Mouse (Mus musculus): ENCODE measurements around the gene Ssh1. TPM values are rescaled to one million over a fixed set of nuclear protein-coding genes. Genes with fewer than 3 reads are reported as not detected.

The Ssh1 gene
- polyA plus RNA-seq, 1 experiment from 2014 or later, result 14.7 TPM

DNA sequence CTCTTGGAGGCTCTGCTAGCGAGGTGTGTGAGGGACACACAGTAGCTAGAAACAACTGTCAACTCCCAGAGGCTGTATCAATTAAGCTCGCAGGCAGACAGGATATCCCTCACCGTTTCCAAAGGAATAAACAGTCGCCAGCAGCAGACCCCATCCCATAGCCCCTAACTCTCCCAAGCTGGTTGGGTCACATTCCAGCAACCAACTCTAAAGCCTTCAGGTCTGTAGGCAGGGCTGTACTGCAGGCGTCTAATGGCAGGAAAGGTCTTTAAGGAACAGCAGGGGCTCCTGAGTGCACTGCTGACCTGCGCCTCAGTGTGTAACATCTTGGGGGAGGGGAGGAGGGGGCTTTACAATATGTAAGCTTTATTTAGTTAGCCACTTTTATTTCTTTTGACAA, 34.7 kb downstream of the Ssh1 start:
- Histone ChIP-seq H3K36me3 (peaks cover 46% of the 10 kb centered on the region), H3K27me3 (no peaks in the 10 kb centered on the region), H3K4me3 (replicated peaks) (no peak overlapping the region), H3K27ac (0 out of 2 replicates have a peak overlapping the region, but pooled peaks have one; percentile 45), H3K4me1 (peaks cover 39% of the 10 kb centered on the region), H3K9me3 (replicated peaks) (no peaks in the 10 kb centered on the region), H3K4me2 (no peak overlapping the region), H3K9ac (no peak overlapping the region)
- 16% methylated on average over 6 of the region's 6 CpGs for WGBS
- ATAC-seq (replicated peaks; ENCODE audit: low FRiP score), result no peak

DNA sequence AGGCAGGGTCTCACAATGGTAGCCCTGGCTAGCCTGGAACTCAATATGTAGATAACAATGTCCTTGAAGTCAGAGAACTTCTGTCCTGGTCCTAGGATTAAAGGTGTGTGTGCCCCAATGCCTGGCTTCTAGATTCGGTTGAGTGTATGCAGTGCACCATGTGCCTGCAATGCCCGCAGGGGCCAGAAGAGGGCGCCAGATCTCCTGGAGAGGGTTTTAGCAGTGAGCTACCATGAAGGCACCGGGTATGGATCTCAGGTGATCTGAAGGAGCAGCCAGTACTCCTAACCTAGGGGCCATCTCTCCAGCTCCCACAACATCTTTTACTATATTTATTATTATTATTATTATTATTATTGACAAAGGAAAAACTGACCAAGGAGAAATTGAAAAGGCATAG, 37.2 kb downstream of the Ssh1 start:
- Histone ChIP-seq H3K27me3 (no peaks in the 10 kb centered on the region), H3K4me3 (replicated peaks) (no peak overlapping the region), H3K9me3 (replicated peaks) (no peaks in the 10 kb centered on the region), H3K4me1 (peaks cover 18% of the 10 kb centered on the region), H3K4me2 (no peak overlapping the region), H3K36me3 (peaks cover 63% of the 10 kb centered on the region), H3K9ac (no peak overlapping the region), H3K27ac (no peak overlapping the region)
- 5% methylated on average over 4 of the region's 4 CpGs for WGBS
- ATAC-seq (replicated peaks; ENCODE audit: low FRiP score), result no peak; the same call in 1 of the 2 replicates

DNA sequence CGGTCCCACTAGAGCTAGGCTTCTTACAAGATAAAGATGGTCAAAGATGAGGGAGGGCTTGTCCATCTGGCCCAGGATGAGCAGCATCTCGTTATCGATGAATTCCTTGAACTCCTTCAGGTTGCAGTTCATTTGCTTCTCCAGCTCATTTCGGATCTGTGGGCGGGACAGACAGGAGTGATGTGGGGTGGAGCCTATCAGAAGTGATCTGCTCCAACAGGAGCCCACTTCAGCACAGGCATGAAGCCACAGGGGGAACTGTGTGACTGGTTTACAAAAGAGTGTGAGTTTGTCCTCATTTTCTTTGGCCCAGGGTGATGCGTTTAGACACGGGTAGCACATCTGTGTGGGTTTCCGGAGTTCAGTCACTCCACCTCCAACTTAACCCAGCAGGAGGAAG, 38.0 kb downstream of the Ssh1 start:
- Histone ChIP-seq H3K9ac (no peak overlapping the region), H3K27me3 (no peaks in the 10 kb centered on the region), H3K36me3 (peaks cover 63% of the 10 kb centered on the region), H3K4me2 (no peak overlapping the region), H3K4me1 (peaks cover 17% of the 10 kb centered on the region), H3K9me3 (replicated peaks) (no peaks in the 10 kb centered on the region), H3K4me3 (replicated peaks) (no peak overlapping the region), H3K27ac (no peak overlapping the region)
- ATAC-seq (replicated peaks; ENCODE audit: low FRiP score), result no peak
- WGBS, result 89% methylated on average over 8 of the region's 8 CpGs

DNA sequence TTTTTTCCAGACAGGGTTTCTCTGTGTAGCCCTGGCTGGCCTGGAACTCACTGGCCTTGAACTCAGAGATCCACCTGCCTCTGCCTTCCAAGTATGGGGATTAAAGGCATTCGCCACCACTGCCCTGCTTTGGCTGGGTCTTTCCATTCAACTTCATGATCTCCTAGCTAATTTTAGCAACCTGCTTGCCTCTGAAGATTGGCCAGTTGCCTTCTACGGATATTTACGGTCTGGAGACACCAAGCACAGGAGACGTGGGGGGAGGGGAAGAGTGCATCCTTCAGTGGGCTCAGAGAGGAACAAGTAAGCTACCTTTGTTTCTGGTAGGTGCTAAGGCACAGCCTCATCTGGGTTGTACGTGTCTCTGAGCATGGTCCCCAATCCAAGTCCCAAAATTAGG, 38.4 kb downstream of the Ssh1 start:
- no peaks in the 10 kb centered on the region for H3K27me3 ChIP-seq
- H3K4me1 ChIP-seq, result peaks cover 17% of the 10 kb centered on the region
- no peak overlapping the region for H3K4me3 ChIP-seq (replicated peaks)
- no peak overlapping the region for H3K4me2 ChIP-seq
- 84% methylated on average over 5 of the region's 5 CpGs for WGBS
- H3K9ac ChIP-seq, result no peak overlapping the region
- peaks cover 65% of the 10 kb centered on the region for H3K36me3 ChIP-seq
- no peaks in the 10 kb centered on the region for H3K9me3 ChIP-seq (replicated peaks)
- no peak overlapping the region for H3K27ac ChIP-seq
- ATAC-seq (replicated peaks; ENCODE audit: low FRiP score), result no peak

DNA sequence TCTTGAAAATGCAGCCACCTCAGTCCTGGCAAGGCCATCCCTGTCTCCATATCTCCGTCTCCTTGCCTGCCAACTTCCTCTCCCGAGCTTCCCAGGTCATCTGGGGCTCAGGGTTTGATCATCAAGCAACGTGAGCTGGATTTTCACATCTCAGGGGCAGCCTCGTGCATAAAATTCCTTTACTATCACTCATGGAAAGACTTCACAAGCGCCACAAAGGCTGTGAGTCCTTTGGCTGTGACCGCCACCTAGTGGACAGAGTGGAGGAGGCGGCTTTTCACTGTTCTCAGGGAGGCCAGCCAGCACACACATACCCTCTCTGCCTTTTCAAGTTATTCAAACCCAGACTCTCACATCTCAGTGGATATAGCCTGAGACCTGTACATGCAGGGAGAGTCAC, 39.3 kb downstream of the Ssh1 start:
- peaks cover 73% of the 10 kb centered on the region for H3K36me3 ChIP-seq
- H3K9me3 ChIP-seq (replicated peaks), result no peaks in the 10 kb centered on the region
- H3K9ac ChIP-seq, result no peak overlapping the region
- 15% methylated on average over 7 of the region's 7 CpGs for WGBS
- no peak for ATAC-seq (replicated peaks; ENCODE audit: low FRiP score)
- H3K27ac ChIP-seq, result no peak overlapping the region
- peaks cover 12% of the 10 kb centered on the region for H3K4me1 ChIP-seq
- no peak overlapping the region for H3K4me2 ChIP-seq
- H3K27me3 ChIP-seq, result no peaks in the 10 kb centered on the region
- H3K4me3 ChIP-seq (replicated peaks), result no peak overlapping the region

DNA sequence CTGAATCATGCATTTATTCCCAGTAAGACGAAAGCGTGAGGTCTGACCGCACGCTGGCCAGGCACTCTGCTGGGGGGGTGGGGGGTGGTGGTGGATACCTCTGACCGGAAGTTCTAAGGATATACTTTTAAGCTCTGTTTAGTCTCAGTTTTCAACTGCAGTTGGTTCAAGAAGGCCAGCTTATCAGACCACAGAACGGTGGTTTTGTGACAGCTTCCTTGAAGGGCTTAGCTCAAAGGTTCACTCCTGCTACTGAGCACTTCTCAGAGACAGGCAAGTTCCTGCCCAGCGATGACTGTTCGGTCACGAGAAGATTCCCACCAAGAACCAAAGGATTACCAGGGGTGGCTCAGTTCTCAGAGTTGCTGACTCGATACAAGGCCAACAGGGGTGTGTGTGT, 41.2 kb downstream of the Ssh1 start:
- H3K36me3 ChIP-seq, result peaks cover 85% of the 10 kb centered on the region
- WGBS, result 88% methylated on average over 10 of the region's 10 CpGs

DNA sequence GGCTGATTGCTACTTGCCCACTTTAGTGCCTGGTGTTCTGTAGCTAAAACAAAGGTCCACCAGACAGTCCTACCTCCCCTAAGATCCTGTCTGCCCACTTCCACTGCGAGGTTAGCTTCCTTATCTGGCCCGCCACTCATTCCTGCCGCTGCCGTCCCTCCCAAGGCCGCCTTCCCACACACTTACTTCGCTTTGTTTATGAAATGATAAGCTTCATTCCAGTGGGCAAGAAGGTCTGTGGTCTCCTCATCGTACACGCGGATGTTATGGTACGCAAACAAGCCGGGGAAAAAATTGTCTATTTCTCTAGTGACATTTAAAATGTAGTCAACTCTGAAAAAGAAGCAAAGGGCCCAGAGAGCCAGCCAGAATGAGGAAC, 42.0 kb downstream of the Ssh1 start:
- H3K9me3 ChIP-seq (replicated peaks), result no peaks in the 10 kb centered on the region; the same call in 1 of the 2 replicates
- 81% methylated on average over 11 of the region's 11 CpGs for WGBS
- no peak overlapping the region for H3K4me2 ChIP-seq
- H3K9ac ChIP-seq, result no peak overlapping the region
- H3K27me3 ChIP-seq, result no peaks in the 10 kb centered on the region
- ATAC-seq (replicated peaks; ENCODE audit: low FRiP score), result no peak
- no peak overlapping the region for H3K27ac ChIP-seq
- H3K4me1 ChIP-seq, result 0 out of 2 replicates have a peak, but pooled peaks cover 2% of the 10 kb centered on the region
- H3K36me3 ChIP-seq, result peaks cover 86% of the 10 kb centered on the region
- H3K4me3 ChIP-seq (replicated peaks), result no peak overlapping the region

More for the DNA sequence above, 41.2 kb downstream of the Ssh1 start:
- 0 out of 2 replicates have a peak, but pooled peaks cover 2% of the 10 kb centered on the region for H3K4me1 ChIP-seq
- ATAC-seq (replicated peaks; ENCODE audit: low FRiP score), result no peak
- no peaks in the 10 kb centered on the region for H3K27me3 ChIP-seq
- H3K4me2 ChIP-seq, result no peak overlapping the region
- no peaks in the 10 kb centered on the region; the same call in 1 of the 2 replicates for H3K9me3 ChIP-seq (replicated peaks)
- H3K4me3 ChIP-seq (replicated peaks), result no peak overlapping the region
- no peak overlapping the region for H3K9ac ChIP-seq
- H3K27ac ChIP-seq, result no peak overlapping the region

DNA sequence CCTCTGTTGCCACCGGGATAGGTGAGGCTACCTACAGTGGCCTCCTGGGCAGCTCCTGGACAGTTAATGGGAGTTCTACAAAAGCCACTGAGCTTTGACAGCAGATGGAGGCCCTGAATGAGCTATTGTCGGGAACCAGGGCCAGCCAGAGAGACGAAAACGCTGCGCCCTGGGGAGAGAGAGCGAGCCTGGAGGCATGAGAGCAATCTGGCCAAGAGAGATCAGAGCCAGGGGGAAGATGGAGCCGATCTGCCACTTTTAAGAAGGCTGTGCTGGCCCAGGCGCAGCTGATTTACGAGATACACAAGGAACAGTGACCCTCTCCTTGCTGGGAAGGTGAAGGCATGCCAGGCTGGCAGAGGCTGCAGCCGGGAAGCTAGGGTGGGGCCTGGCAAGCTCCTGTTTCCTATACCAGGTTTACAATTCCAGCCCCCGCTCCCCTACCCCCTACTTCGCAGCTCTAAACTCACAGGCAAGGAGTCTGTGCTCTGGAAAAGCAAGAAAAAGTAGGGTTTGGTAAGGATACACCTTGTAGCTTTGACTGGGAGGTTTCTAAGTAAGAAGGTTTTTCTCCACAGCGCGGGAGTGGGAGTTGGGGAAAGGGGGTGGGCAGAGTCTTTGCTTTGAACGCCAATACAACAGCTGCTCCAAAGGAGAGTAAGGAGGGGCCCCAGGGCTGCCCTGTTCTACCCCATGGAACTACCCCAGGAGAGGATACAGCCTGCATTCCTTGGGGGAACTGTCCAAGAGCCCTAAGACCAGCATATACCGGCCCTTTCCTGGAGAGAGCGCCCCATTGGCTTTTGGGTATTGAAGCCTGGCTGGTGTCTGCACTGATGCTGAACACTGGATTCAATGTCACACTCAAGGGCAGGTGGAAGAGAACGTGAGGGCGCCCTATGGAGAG, 42.7 kb downstream of the Ssh1 start:
- Histone ChIP-seq H3K27me3 (no peaks in the 10 kb centered on the region), H3K27ac (no peak overlapping the region), H3K36me3 (peaks cover 90% of the 10 kb centered on the region), H3K4me3 (replicated peaks) (no peak overlapping the region), H3K4me2 (no peak overlapping the region), H3K9ac (no peak overlapping the region), H3K9me3 (replicated peaks) (no peaks in the 10 kb centered on the region; the same call in 1 of the 2 replicates), H3K4me1 (0 out of 2 replicates have a peak, but pooled peaks cover 2% of the 10 kb centered on the region)
- 76% methylated on average over 19 of the region's 19 CpGs for WGBS
- no peak for ATAC-seq (replicated peaks; ENCODE audit: low FRiP score)

DNA sequence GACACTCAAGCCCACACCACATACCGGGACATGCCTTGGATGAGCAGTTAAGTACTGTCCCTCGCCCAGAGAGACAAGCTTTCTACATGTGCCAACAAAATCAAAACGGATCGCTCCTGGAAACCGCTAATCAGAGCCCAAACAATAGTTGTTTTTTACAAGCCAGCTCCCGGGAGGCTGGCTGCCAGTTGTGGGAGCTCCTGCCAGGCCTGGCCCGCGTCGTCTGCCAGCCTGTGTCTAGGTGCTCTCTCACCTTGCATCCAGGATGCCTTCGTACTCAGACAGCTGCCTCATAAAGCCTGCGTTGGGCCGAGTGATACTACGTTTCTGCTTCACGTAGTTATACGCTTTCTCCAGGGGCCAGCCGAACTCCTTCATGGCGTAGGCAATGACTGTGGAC, 43.6 kb downstream of the Ssh1 start:
- Histone ChIP-seq H3K4me3 (replicated peaks) (no peak overlapping the region), H3K4me1 (0 out of 2 replicates have a peak, but pooled peaks cover 2% of the 10 kb centered on the region), H3K4me2 (no peak overlapping the region), H3K27me3 (no peaks in the 10 kb centered on the region), H3K9me3 (replicated peaks) (no peaks in the 10 kb centered on the region; the same call in 1 of the 2 replicates), H3K27ac (no peak overlapping the region), H3K36me3 (peaks cover 90% of the 10 kb centered on the region), H3K9ac (no peak overlapping the region)
- 92% methylated on average over 17 of the region's 17 CpGs for WGBS
- ATAC-seq (replicated peaks; ENCODE audit: low FRiP score), result no peak

DNA sequence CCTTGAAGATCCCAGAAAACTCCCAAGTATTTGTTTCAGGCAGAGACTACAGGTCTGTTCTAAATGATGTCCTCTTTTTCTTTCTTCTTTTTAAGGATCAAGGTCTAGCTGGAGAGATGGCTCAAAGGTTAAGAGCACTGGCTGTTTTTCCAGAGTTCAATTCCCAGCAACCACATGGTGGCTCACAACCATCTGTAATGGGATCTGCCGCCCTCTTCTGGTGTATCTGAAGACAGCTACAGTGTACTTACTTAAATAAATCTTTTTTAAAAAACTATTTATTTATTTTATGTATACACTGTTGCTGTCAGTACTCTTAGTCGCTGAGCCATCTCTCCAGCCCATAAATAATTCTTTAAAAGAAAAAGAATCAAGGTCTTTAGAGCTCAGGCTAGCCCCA, 46.4 kb downstream of the Ssh1 start:
- no peak overlapping the region for H3K4me2 ChIP-seq
- 74% methylated on average over 2 of the region's 2 CpGs for WGBS
- H3K9me3 ChIP-seq (replicated peaks), result no peaks in the 10 kb centered on the region; the same call in 1 of the 2 replicates
- ATAC-seq (replicated peaks; ENCODE audit: low FRiP score), result no peak
- no peak overlapping the region for H3K27ac ChIP-seq
- H3K27me3 ChIP-seq, result no peaks in the 10 kb centered on the region
- H3K36me3 ChIP-seq, result peaks cover 96% of the 10 kb centered on the region
- H3K4me3 ChIP-seq (replicated peaks), result no peak overlapping the region
- no peak overlapping the region for H3K9ac ChIP-seq
- no peaks in the 10 kb centered on the region for H3K4me1 ChIP-seq

DNA sequence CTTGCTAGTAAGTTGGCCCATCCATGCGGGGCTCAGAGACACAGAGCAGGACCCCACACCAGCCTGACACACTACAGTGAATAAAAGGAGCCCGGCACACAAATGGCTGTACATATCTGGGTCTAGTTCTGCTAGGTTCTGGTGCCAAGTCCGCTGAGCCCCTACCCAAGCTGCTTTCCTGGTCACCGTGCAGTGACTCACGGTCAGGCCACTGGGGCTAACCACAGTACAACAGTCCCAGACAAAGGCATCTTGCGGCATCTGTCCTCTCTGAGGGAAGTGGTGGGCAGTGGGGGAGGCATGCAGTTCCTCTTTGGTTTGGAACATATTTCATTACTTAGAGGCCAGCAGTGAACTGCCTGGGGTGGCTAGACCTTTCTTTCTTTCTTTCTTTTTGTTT, 48.6 kb downstream of the Ssh1 start:
- 93% methylated on average over 6 of the region's 6 CpGs for WGBS
- Histone ChIP-seq H3K9ac (no peak overlapping the region), H3K4me2 (no peak overlapping the region), H3K9me3 (replicated peaks) (no peaks in the 10 kb centered on the region; the same call in 1 of the 2 replicates), H3K4me3 (replicated peaks) (no peak overlapping the region), H3K4me1 (no peaks in the 10 kb centered on the region), H3K36me3 (peaks cover 97% of the 10 kb centered on the region), H3K27me3 (no peaks in the 10 kb centered on the region), H3K27ac (no peak overlapping the region)
- no peak for ATAC-seq (replicated peaks; ENCODE audit: low FRiP score)

DNA sequence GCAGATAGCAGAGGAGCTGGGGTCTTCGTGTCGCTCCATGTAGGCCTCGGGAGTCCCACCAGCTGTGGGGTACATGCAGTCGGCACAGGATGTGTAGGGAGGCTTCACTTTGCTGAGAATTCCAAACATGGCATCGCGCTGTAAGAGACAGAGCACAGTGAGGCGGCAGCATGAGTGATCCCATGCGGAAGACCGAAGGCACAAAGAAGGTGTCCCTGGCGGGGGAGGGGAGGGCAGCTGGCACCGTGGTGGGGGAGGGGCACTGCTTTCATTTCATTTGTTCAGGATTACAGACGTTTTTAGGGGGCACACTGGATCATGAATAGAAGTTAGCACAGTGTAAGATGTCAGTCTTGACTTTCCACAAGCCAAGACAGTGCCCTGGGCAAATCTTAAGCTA, 50.4 kb downstream of the Ssh1 start:
- 84% methylated on average over 12 of the region's 12 CpGs for WGBS
- Histone ChIP-seq H3K9me3 (replicated peaks) (no peaks in the 10 kb centered on the region; the same call in 1 of the 2 replicates), H3K27ac (no peak overlapping the region), H3K4me1 (no peaks in the 10 kb centered on the region), H3K4me2 (no peak overlapping the region), H3K9ac (no peak overlapping the region), H3K27me3 (no peaks in the 10 kb centered on the region), H3K36me3 (peaks cover 89% of the 10 kb centered on the region), H3K4me3 (replicated peaks) (no peak overlapping the region)
- ATAC-seq (replicated peaks; ENCODE audit: low FRiP score), result no peak
